Mouse (Mus musculus) heart, adult 18-20 months (tissue): ENCODE data around the gene Akr1c12. TPM values are rescaled to one million over a fixed set of nuclear protein-coding genes. Genes with fewer than 3 reads are reported as not detected.
A peak's percentile ranks its signal among the peaks of the same experiment; 100 is the strongest.
"Not testable (repeated sequence)": the region's sequence is repeated elsewhere in the genome, so short reads cannot be mapped to it uniquely, and the experiment has no call there.

ENCODE experiments used
- DNase-seq, 2 experiments: peaks; one replicate each; pipeline ENCODE4 v3.0.0; 2021 to 2022; ENCODE audit warnings: mixed read lengths in 1 of 2
- long read RNA-seq, 2 experiments: library from polyadenylated mRNA; stranded (forward); transcript quantifications; one replicate each; pipeline ENCODE4 v2.0.0; 2021
- total RNA-seq, 2 experiments: library from RNA; stranded (reverse); gene quantifications; 2 replicates each; pipeline ENCODE4 v1.2.3; 2021

Gene Akr1c12
- total RNA-seq = not detected
- long read RNA-seq, experiment 1 = 0 reads
- long read RNA-seq, experiment 2 = 0 reads

- DNase-seq = no peak
Measured at GRCm38 (mm10) chr13:4279284-4279683, at the start of gene Akr1c12. TSS of gene Akr1c12 (minus strand) at chr13:4279433.

GRCm38 (mm10) chr13:4318773-4319172, 39.5 kb upstream of the Akr1c12 start:
- no peak for DNase-seq

GRCm38 (mm10) chr13:4313907-4314306, 34.7 kb upstream of the Akr1c12 start:
- DNase-seq = no peak

GRCm38 (mm10) chr13:4304861-4305565, 25.8 kb upstream of the Akr1c12 start:
- DNase-seq = no peak

- DNase-seq = no peak
Measured at GRCm38 (mm10) chr13:4296991-4297390, 17.8 kb upstream of the Akr1c12 start.

GRCm38 (mm10) chr13:4281471-4282412, 2.5 kb upstream of the Akr1c12 start:
- DNase-seq = peak; percentile 39 to 73

GRCm38 (mm10) chr13:4277526-4277925, 1.7 kb downstream of the Akr1c12 start:
- DNase-seq = no peak

GRCm38 (mm10) chr13:4270860-4271259, 8.4 kb downstream of the Akr1c12 start:
- DNase-seq = no peak

GRCm38 (mm10) chr13:4265455-4265854, 13.8 kb downstream of the Akr1c12 start:
- not testable (repeated sequence) for DNase-seq

GRCm38 (mm10) chr13:4265047-4265446, 14.2 kb downstream of the Akr1c12 start:
- DNase-seq = no peak

- DNase-seq = no peak
Measured at GRCm38 (mm10) chr13:4264612-4265011, 14.6 kb downstream of the Akr1c12 start.

GRCm38 (mm10) chr13:4257349-4257748, 21.9 kb downstream of the Akr1c12 start:
- DNase-seq = no peak

GRCm38 (mm10) chr13:4256894-4257293, 22.3 kb downstream of the Akr1c12 start:
- not testable (repeated sequence) for DNase-seq

- no peak for DNase-seq
Measured at GRCm38 (mm10) chr13:4249347-4249746, 29.9 kb downstream of the Akr1c12 start.

- no peak for DNase-seq
Measured at GRCm38 (mm10) chr13:4244861-4245559, 34.2 kb downstream of the Akr1c12 start.

GRCm38 (mm10) chr13:4233536-4234172, 45.6 kb downstream of the Akr1c12 start:
- no peak for DNase-seq

- DNase-seq = no peak
Measured at GRCm38 (mm10) chr13:4233135-4233534, 46.1 kb downstream of the Akr1c12 start.

- peak in 1 of 2 experiments; percentile 15 for DNase-seq
Measured at GRCm38 (mm10) chr13:4230841-4231623, 48.2 kb downstream of the Akr1c12 start.

GRCm38 (mm10) chr13:4228441-4228840, 50.8 kb downstream of the Akr1c12 start, which contains the start of gene Akr1c19:
TSS of gene Akr1c19 (plus strand) at chr13:4228700.
- peak; percentile 54 to 61 for DNase-seq
